Mouse (Mus musculus): ENCODE measurements around the gene Hoxb9.
A peak's percentile ranks its signal among the peaks of the same experiment; 100 is the strongest.

The Hoxb9 gene

GRCm38 (mm10) chr11:96284774-96285734, 13.8 kb downstream of the Hoxb9 start:
- DNase-seq (ENCODE audit: low read depth, low spot score), result no peak

GRCm38 (mm10) chr11:96285771-96286738, 14.8 kb downstream of the Hoxb9 start, which contains the start of gene Hoxb7:
Hoxb7 (plus strand) TSS chr11:96286623.
- no peak for DNase-seq (ENCODE audit: low read depth, low spot score)

DNA sequence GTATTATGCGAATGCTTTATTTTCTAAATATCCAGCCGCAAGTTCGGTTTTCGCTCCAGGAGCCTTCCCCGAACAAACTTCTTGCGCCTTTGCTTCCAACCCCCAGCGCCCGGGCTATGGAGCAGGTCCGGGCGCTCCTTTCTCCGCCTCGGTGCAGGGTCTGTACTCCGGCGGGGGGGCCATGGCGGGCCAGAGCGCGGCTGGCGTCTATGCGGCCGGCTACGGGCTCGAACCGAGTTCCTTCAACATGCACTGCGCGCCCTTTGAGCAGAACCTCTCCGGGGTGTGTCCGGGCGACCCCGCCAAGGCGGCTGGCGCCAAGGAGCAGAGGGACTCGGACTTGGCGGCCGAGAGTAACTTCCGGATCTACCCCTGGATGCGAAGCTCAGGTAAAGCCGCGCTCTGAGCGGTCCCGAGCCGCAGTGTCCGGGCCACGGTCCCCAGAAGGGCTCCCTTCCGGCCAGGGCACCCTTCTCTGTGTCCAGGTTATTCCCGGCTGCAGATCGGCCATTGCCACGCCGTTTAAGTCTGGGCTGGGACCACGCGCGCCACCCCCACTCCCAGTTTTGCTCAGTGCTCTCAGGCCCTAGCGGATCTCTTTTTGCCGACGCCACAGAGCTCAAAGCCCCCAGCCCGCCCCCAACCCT, 15.6 kb downstream of the Hoxb9 start:
- DNase-seq (ENCODE audit: low read depth, low spot score), result no peak

- DNase-seq (ENCODE audit: low read depth, low spot score), result no peak
Measured at GRCm38 (mm10) chr11:96287411-96287810, 16.2 kb downstream of the Hoxb9 start.

DNA sequence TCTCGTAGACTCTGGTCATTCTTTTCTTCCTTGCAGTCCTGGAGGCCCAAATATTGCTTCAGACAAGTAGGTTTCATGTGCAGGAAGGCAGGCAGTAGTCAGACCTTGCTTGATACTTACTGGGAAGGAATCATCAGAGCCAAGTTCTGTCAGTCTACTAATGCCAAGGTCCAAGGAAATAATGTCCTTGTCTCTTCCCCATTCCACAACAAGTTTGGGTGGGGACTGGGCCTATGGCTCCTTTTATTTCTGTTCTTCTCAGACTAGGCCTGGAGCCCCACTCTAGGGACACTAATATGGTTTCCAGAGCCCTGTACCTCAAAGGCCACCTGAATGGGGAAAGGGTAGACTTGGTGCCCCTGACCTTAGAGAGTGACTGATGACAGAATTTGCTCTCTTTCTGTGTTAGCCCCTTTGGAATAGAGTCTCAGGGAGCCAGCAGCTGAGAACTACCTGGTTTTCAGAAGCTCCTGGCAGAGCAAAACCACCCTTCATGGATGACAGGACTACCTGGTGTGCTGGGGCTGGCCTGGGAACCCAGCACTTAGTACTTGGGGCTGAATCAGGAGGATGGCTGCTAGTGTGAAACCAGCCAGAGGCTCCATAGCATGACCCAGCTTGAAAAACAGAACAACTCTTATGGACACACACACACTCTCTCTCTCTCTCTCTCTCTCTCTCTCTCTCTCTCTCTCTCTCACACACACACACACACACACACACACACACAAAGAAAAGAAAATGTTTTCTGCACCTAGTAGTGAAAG, 17.4 kb downstream of the Hoxb9 start:
- no peak for DNase-seq (ENCODE audit: low read depth, low spot score)

- no peak for DNase-seq (ENCODE audit: low read depth, low spot score)
Measured at GRCm38 (mm10) chr11:96289293-96289692, 18.0 kb downstream of the Hoxb9 start.

GRCm38 (mm10) chr11:96289837-96290236, 18.6 kb downstream of the Hoxb9 start:
- DNase-seq (ENCODE audit: low read depth, low spot score), result no peak

DNA sequence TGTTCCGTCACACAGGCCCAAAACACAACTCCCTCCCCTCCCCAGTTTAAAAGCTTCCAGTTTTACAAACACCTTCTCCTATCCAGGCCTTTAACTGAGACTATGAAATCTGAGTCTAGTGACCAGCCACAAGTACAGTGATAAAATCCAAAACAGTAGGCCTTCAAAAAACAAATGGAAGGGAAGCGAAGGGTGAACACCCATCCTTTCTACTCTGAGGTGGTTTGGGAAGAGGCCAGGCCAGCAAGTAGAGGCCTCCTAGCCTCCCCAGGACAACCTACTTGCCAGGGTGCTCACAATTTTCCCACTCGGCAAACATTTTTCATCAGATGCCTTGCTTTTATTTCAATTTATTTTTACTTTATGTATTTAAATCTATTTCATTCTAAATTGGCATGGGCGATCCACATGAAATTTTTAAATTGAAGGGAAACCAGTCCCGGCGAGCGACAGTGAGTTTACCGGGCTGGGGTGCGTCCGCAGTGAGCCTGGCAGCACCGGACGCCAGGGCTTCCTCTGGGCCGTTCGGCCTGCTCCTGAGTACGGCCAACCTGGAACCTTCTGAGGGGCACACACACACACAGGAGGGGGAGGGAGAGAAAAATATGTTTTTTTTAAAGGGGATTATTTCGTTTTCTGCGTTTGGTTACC, 19.6 kb downstream of the Hoxb9 start:
- no peak for DNase-seq (ENCODE audit: low read depth, low spot score)

DNA sequence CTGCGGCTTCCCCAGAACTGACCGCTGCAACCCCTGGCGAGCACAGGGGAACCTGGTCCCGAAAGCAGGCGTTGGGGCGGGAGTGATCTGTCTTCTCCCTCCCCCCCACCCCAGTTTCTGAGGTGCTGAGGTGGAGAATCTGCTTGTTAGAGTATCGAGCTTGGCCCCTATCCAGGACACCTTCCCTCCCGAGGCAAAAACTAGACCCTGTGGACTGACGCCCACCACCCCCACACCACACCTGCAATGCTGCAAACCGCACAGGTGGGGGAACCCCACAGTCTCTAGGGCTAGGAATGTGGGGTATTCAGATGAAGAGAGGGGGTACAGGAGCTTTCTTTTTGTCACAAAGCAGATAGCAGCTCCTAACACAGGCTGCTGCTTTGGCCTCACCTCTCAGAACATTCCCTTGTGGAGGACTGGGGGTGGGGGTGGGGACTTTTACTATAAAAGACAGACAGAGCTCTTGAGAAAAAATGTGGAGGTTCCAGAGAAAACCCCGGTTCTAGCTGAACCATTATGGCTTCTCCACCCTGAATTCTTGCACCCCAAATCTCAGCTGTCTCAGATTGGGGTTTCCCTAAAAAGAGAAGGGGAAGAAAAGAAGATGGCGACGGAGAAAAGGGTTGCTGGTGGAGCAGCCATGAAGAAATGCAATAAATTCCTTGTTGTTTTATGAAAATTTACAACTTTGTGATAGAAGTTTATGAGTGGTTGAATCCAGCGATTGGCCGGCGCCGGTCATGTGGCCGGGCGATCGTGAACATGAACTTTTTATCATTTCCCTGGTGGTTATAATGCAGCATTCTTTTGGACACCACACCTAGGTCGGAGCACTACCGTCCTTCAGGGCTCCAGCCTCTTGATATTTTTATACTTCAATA, 20.7 kb downstream of the Hoxb9 start, which contains the start of gene Hoxb6:
Hoxb6 (plus strand) TSS at position 796 of the 884 bp plus-strand sequence.
- DNase-seq (ENCODE audit: low read depth, low spot score), result no peak

DNA sequence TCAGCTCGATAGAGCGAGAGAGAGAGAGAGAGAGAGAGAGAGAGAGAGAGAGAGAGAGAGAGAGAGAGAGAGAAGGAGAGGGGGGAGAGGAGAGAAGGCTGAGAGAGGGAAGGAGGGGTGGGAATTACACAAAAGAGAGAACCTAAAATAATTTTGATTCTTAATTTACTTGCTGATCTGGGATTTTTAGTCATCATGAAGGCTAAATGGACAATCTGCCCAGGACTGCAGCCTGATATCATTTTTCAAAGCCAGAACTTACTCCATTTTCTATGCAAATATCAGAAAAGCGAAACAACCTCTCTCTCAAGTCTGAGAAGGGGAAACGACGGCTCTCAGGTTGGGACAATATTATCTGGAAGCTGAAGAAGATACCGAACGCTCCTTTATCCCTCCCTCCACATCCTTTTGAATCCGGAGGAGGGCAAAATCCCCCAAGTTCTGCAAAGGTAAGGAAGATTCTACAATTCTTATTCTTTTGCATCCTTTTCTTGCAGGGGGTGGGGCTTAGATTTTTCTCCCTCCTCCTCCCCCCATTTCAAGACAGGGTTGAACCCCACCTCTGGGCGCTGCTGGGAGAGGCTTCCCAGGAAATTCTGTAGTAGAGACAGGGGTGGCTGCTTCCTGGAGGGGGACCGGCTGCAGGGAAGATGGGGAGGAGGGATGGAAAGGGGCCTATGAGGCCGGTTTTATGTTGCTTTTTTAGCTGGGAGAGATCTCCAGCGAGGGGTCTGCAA, 21.5 kb downstream of the Hoxb9 start:
- no peak for DNase-seq (ENCODE audit: low read depth, low spot score)

- DNase-seq (ENCODE audit: low read depth, low spot score), result no peak
Measured at GRCm38 (mm10) chr11:96293302-96293921, 22.2 kb downstream of the Hoxb9 start.

GRCm38 (mm10) chr11:96294245-96295091, 23.2 kb downstream of the Hoxb9 start:
- DNase-seq (ENCODE audit: low read depth, low spot score), result peak; percentile 22

DNA sequence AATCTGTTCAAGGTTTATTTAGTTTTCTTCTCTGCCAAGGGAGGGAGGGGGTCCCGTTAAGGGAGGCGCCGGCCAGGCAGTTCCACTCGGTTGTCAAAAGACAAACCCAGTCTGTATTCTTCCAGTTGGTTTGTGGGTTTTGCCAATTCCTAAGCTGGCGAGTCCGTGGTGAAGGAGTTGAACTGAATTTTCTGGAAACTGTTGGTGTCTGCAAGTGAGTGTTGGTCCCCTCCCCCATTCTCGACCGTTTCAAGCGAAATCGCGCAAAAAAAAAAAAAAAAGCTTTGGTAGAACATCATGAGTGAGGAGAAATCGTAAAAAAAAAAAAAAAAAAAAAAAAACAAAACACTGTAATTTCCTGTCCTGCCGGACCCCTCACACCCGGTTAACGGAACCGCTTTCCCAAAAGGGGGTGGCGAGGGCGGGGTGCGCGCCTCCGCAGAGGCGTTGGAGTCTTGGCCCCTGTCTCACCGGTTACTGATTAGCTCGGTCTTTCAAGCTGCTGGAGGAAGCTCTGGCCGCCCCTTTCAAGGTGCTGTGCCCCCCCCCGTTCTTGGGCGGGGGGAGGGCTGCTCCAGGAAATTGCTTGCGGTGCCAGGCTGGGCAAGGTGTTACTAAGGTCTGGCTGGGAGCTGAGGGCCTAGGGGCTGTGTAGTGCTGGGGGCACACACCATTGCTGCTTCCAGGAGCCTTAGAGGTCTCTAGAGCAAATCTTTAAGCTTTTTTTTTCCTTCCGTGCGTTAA, 24.0 kb downstream of the Hoxb9 start:
- DNase-seq (ENCODE audit: low read depth, low spot score), result no peak

- DNase-seq (ENCODE audit: low read depth, low spot score), result no peak
Measured at GRCm38 (mm10) chr11:96296997-96297396, 25.7 kb downstream of the Hoxb9 start.

GRCm38 (mm10) chr11:96297428-96297827, 26.2 kb downstream of the Hoxb9 start:
- no peak for DNase-seq (ENCODE audit: low read depth, low spot score)

- DNase-seq (ENCODE audit: low read depth, low spot score), result no peak
Measured at GRCm38 (mm10) chr11:96297968-96298635, 26.8 kb downstream of the Hoxb9 start.
